Mouse (Mus musculus): ENCODE measurements around the gene Ehd3. TPM values are rescaled to one million over a fixed set of nuclear protein-coding genes. Genes with fewer than 3 reads are reported as not detected.
"Not testable (repeated sequence)": the region's sequence is repeated elsewhere in the genome, so short reads cannot be mapped to it uniquely, and the experiment has no call there.

Ehd3 gene
- total and polyA plus RNA-seq, 3 experiments = 0.01 to 0.05 TPM; not detected in 1

DNA sequence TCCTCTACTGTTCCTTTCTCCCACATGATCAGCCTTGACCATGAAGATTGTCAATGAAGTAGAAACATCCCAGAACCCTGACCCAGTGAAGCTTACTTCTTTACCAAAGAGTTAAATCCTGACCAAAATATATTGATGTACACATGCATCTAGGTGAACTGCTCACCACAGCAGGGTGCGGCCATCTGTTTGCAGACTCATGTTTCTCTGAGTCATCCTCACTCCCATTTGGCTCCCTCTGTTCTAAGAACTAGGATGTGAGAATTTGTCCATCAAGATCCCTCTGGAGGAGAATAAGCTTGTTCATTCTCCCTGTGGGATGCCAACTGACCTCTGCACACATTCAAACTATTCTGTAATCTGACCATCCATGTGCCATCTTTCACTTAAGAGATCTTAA lies 29.0 kb downstream of the Ehd3 start:
- no peak overlapping the region for H3K4me3 ChIP-seq (ENCODE audit: low read depth, low read length)
- H3K4me1 ChIP-seq (ENCODE audit: insufficient read depth, low read depth, low read length) = no peaks in the 10 kb centered on the region
- DNase-seq (ENCODE audit: low spot score) (no peak), ATAC-seq (ENCODE audit: extremely low read depth, insufficient number of reproducible peaks, low FRiP score, poor library complexity, severe bottlenecking) (no peak)
- TF ChIP-seq TAL1 (conservative IDR thresholded peaks at IDR 0.05; ENCODE audit: low read depth, low read length) (no peak), POLR2AphosphoS5 (IDR thresholded peaks at IDR 0.05; ENCODE audit: insufficient replicate concordance, low read depth, low read length) (no peak), CTCF (IDR thresholded peaks at IDR 0.05; ENCODE audit: low read depth, low read length) (no peak), GATA1 (IDR thresholded peaks at IDR 0.05; ENCODE audit: borderline replicate concordance, low read length) (no peak), GATA2 (IDR thresholded peaks at IDR 0.05; ENCODE audit: borderline replicate concordance, low read depth, low read length) (no peak)
- no peaks in the 10 kb centered on the region for H3K36me3 ChIP-seq (replicated peaks)
- no peaks in the 10 kb centered on the region for H3K27me3 ChIP-seq (ENCODE audit: insufficient read depth, low read length)
- H3K9me3 ChIP-seq (replicated peaks) = peaks cover 65% of the 10 kb centered on the region

DNA sequence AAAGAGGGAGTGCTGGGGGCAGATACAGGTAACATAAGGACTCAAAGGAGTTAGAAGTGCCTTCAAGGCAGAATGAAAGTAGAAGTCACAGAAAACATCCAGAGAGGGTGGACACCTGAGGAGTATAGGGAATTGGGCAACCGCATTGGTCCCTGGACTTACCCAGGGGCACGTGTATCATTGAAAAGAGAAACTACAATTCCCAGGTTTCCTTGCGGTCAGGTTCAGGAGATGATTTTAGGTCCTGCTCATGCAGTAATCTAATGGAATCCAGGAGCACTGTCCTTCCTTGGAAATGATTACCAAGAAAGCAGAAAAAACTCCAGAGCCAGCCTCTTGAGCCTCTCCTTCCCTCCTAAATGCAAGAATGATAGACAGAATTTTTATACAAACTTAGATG lies 29.5 kb downstream of the Ehd3 start:
- Histone ChIP-seq H3K27me3 (ENCODE audit: insufficient read depth, low read length) (no peaks in the 10 kb centered on the region), H3K4me1 (ENCODE audit: insufficient read depth, low read depth, low read length) (no peaks in the 10 kb centered on the region), H3K36me3 (replicated peaks) (no peaks in the 10 kb centered on the region), H3K4me3 (ENCODE audit: low read depth, low read length) (no peak overlapping the region), H3K9me3 (replicated peaks) (peaks cover 60% of the 10 kb centered on the region)
- DNase-seq (ENCODE audit: low spot score) (no peak), ATAC-seq (ENCODE audit: extremely low read depth, insufficient number of reproducible peaks, low FRiP score, poor library complexity, severe bottlenecking) (no peak)
- TF ChIP-seq TAL1 (conservative IDR thresholded peaks at IDR 0.05; ENCODE audit: low read depth, low read length) = no peak
- TF ChIP-seq POLR2AphosphoS5 (IDR thresholded peaks at IDR 0.05; ENCODE audit: insufficient replicate concordance, low read depth, low read length) = no peak
- no peak for TF ChIP-seq GATA1 (IDR thresholded peaks at IDR 0.05; ENCODE audit: borderline replicate concordance, low read length)
- no peak for TF ChIP-seq GATA2 (IDR thresholded peaks at IDR 0.05; ENCODE audit: borderline replicate concordance, low read depth, low read length)
- no peak for TF ChIP-seq CTCF (IDR thresholded peaks at IDR 0.05; ENCODE audit: low read depth, low read length)

DNA sequence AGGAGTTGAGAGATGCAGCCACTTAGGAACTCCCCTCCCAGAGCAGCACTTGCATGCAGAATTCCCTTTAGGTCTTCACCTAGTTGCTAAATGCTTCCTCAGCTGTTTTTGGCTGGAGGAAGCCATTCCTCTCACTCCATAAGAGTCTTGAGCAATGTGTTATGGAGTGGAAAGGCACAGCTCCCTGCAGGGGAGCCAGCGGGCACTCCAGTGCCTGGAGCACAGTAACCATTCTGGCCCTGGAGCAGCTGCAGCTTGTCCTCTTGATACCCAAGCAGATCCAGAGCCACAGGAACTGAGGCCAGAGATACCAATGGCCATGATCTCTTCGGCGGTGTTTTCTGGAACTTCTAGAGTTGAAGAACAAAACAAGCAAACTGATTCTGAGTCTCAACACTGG lies 32.7 kb downstream of the Ehd3 start:
- Histone ChIP-seq H3K9me3 (replicated peaks) (peaks cover 51% of the 10 kb centered on the region), H3K27me3 (ENCODE audit: insufficient read depth, low read length) (no peaks in the 10 kb centered on the region)
- ATAC-seq (ENCODE audit: extremely low read depth, insufficient number of reproducible peaks, low FRiP score, poor library complexity, severe bottlenecking) = no peak

DNA sequence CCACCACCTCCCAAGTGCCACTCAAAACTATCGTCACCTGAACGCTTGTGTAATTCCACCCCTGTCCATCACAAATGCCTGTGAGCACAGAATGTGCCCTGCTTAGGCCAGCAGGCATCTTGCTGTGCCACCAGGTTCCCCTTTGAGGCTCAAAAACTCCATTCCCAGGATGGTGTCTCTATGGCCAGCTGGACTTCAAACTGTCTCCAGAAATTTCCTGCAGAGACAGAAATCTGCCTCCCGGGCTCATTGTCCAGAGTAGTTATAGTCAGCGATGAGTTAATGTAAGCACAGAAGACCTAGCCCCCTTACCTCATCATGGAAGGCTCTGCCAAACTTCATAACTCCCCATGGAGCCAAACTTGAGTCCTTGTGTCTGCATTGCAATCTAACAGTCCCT lies 33.3 kb downstream of the Ehd3 start:
- ATAC-seq (ENCODE audit: extremely low read depth, insufficient number of reproducible peaks, low FRiP score, poor library complexity, severe bottlenecking) (no peak), DNase-seq (ENCODE audit: low spot score) (no peak)
- peaks cover 45% of the 10 kb centered on the region for H3K9me3 ChIP-seq (replicated peaks)
- H3K4me1 ChIP-seq (ENCODE audit: insufficient read depth, low read depth, low read length) = no peaks in the 10 kb centered on the region
- no peak overlapping the region for H3K4me3 ChIP-seq (ENCODE audit: low read depth, low read length)
- H3K27me3 ChIP-seq (ENCODE audit: insufficient read depth, low read length) = no peaks in the 10 kb centered on the region
- TF ChIP-seq CTCF (IDR thresholded peaks at IDR 0.05; ENCODE audit: low read depth, low read length) (no peak), TAL1 (conservative IDR thresholded peaks at IDR 0.05; ENCODE audit: low read depth, low read length) (no peak), GATA2 (IDR thresholded peaks at IDR 0.05; ENCODE audit: borderline replicate concordance, low read depth, low read length) (no peak), POLR2AphosphoS5 (IDR thresholded peaks at IDR 0.05; ENCODE audit: insufficient replicate concordance, low read depth, low read length) (no peak), GATA1 (IDR thresholded peaks at IDR 0.05; ENCODE audit: borderline replicate concordance, low read length) (no peak)
- H3K36me3 ChIP-seq (replicated peaks) = no peaks in the 10 kb centered on the region

More for the DNA sequence above, 32.7 kb downstream of the Ehd3 start:
- TF ChIP-seq TAL1 (conservative IDR thresholded peaks at IDR 0.05; ENCODE audit: low read depth, low read length) (no peak), CTCF (IDR thresholded peaks at IDR 0.05; ENCODE audit: low read depth, low read length) (no peak)
- Histone ChIP-seq H3K4me1 (ENCODE audit: insufficient read depth, low read depth, low read length) (no peaks in the 10 kb centered on the region), H3K36me3 (replicated peaks) (no peaks in the 10 kb centered on the region), H3K4me3 (ENCODE audit: low read depth, low read length) (no peak overlapping the region)
- DNase-seq (ENCODE audit: low spot score) = no peak

DNA sequence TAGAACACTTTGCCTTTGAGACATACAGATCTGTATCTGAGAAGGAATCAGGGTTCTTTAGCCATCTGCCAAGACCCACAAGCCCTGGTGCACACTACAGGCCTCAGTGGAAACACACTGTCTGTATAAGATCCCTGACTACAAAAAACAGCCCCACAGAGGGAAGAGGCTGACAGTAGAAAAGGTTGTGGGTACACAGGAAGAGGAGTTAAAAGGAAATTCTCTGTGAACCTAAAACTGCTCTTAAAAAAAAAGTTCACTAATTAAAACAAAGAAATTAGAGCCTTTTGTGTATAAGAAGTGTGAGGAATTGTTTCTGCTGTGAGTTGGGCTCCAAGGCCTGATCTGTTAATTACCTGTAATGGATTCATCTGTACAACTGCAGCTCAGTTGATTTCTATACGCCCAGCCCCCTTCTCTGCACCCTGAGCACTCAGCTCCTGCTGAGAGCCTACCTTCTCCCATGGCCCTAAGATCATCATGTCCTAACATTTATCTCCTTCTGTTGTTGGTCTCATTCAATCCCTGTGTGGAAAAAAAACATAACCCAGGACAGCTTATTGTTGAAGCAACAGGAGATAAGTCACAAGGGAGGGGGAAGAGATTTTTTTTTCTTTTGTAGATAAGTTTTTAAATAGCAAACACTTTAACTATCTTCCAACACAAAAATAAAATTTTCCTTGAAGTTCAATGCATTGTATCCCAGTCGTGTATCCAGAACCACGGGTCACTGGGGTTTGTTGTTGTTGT lies 35.3 kb downstream of the Ehd3 start:
- DNase-seq (ENCODE audit: low spot score) = no peak

DNA sequence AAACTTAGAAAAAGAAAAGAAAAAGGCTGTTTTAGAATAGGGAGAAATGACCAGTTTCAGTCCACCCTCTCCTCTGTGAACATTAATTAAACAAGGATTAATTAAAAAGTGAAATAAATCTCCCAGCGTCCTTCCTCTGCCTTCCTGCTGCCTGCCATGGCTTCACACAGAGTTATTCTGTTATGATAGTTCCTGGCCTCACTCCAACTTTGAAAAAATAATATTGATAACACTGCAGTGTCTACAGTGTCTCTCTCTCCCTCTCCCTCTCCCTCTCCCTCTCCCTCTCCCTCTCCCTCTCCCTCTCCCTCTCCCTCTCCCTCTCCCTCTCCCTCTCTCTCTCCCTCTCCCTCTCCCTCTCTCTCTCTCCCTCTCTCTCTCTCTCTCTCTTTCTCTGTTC lies 35.9 kb downstream of the Ehd3 start:
- H3K36me3 ChIP-seq (replicated peaks); H3K27me3 ChIP-seq (ENCODE audit: insufficient read depth, low read length); H3K4me1 ChIP-seq (ENCODE audit: insufficient read depth, low read depth, low read length); DNase-seq (ENCODE audit: low spot score); H3K4me3 ChIP-seq (ENCODE audit: low read depth, low read length); ATAC-seq (ENCODE audit: extremely low read depth, insufficient number of reproducible peaks, low FRiP score, poor library complexity, severe bottlenecking): not testable (repeated sequence)
- peaks cover 33% of the 10 kb centered on the region for H3K9me3 ChIP-seq (replicated peaks)

More for the DNA sequence above, 35.3 kb downstream of the Ehd3 start:
- no peak for ATAC-seq (ENCODE audit: extremely low read depth, insufficient number of reproducible peaks, low FRiP score, poor library complexity, severe bottlenecking)
- Histone ChIP-seq H3K27me3 (ENCODE audit: insufficient read depth, low read length) (no peaks in the 10 kb centered on the region), H3K36me3 (replicated peaks) (no peaks in the 10 kb centered on the region), H3K4me1 (ENCODE audit: insufficient read depth, low read depth, low read length) (no peaks in the 10 kb centered on the region), H3K4me3 (ENCODE audit: low read depth, low read length) (no peak overlapping the region), H3K9me3 (replicated peaks) (peaks cover 35% of the 10 kb centered on the region)
- TF ChIP-seq CTCF (IDR thresholded peaks at IDR 0.05; ENCODE audit: low read depth, low read length) (no peak), GATA1 (IDR thresholded peaks at IDR 0.05; ENCODE audit: borderline replicate concordance, low read length) (no peak), TAL1 (conservative IDR thresholded peaks at IDR 0.05; ENCODE audit: low read depth, low read length) (no peak), GATA2 (IDR thresholded peaks at IDR 0.05; ENCODE audit: borderline replicate concordance, low read depth, low read length) (no peak), POLR2AphosphoS5 (IDR thresholded peaks at IDR 0.05; ENCODE audit: insufficient replicate concordance, low read depth, low read length) (no peak)

DNA sequence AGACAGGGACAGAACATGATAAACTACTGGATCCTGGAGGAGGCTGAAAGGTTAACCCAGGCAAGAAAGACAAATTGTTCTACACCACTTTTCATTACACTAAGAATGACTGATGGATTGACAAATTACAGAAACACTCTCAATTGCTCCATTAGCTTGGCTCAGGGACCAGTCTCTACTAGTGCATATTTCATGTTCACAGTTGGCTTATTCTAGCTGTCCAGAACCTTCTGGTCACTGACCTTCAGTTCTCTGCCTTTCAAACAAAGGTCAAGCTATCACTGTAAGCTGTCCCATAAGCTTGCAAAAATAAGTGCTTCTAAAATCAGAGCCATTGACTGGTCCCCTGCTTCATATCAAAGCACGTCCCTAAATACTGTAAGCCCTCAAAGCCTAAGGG lies 39.0 kb downstream of the Ehd3 start:
- no peaks in the 10 kb centered on the region for H3K4me1 ChIP-seq (ENCODE audit: insufficient read depth, low read depth, low read length)
- ATAC-seq (ENCODE audit: extremely low read depth, insufficient number of reproducible peaks, low FRiP score, poor library complexity, severe bottlenecking) (no peak), DNase-seq (ENCODE audit: low spot score) (no peak)
- H3K36me3 ChIP-seq (replicated peaks) = no peaks in the 10 kb centered on the region
- H3K9me3 ChIP-seq (replicated peaks) = peaks cover 19% of the 10 kb centered on the region
- no peak for TF ChIP-seq GATA1 (IDR thresholded peaks at IDR 0.05; ENCODE audit: borderline replicate concordance, low read length)
- no peak for TF ChIP-seq CTCF (IDR thresholded peaks at IDR 0.05; ENCODE audit: low read depth, low read length)
- TF ChIP-seq POLR2AphosphoS5 (IDR thresholded peaks at IDR 0.05; ENCODE audit: insufficient replicate concordance, low read depth, low read length) = no peak
- no peak for TF ChIP-seq GATA2 (IDR thresholded peaks at IDR 0.05; ENCODE audit: borderline replicate concordance, low read depth, low read length)
- TF ChIP-seq TAL1 (conservative IDR thresholded peaks at IDR 0.05; ENCODE audit: low read depth, low read length) = no peak
- no peak overlapping the region for H3K4me3 ChIP-seq (ENCODE audit: low read depth, low read length)
- no peaks in the 10 kb centered on the region for H3K27me3 ChIP-seq (ENCODE audit: insufficient read depth, low read length)

Data from G1E (cell line).